Mouse (Mus musculus) hematopoietic stem cell, adult 5-6 weeks (primary cell): Measurements from ENCODE around the gene Hist1h1e. TPM values are rescaled to one million over a fixed set of nuclear protein-coding genes. Genes with fewer than 3 reads are reported as not detected.

Experiments used
- ATAC-seq, 2 experiments: fragments of 125-278 bp in 1 of 2; replicated peaks in 1 of 2; 2 replicates each; pipeline ENCODE4 v1.8.0; 2016 to 2017; ENCODE audit warnings: inconsistent platforms in 2 of 2, mild to moderate bottlenecking in 2 of 2, moderate number of reproducible peaks in 2 of 2, low read depth in 1 of 2, moderate TSS enrichment in 1 of 2; ENCODE audit not compliant: low FRiP score in 2 of 2, poor library complexity in 2 of 2, severe bottlenecking in 2 of 2, insufficient read depth in 1 of 2, low TSS enrichment in 1 of 2
- total RNA-seq: library from RNA; stranded (forward); fragments of 172-1452, 232-1000 nt; gene quantifications from 2 replicates; pipeline ENCODE4 v1.2.3, GENCODE M21; 2017

The Hist1h1e gene
- total RNA-seq = 102 and 170 TPM in 2 replicates

DNA sequence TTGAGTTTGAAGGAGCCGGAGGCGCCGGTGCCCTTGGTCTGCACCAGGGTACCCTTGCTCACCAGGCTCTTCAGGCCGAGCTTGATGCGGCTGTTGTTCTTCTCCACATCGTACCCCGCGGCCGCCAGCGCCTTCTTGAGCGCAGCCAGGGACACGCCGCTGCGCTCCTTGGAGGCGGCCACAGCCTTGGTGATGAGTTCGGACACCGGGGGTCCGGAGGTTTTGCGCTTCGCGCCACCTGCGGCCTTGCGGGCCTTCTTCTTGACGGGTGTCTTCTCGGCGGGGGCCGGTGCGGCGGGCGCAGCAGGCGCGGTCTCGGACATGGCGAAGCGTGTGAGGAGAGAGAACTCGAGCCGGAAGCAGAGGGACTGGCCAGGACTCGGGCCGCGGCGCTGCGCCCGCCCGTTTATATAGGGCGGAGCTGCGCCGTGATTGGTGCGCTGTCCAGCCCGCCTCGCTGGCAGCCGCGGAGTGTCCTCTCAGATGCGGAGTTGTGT is at the start of gene Hist1h1e:
Gene Hist1h1e (minus strand): TSS at position 384 of the 497 bp plus-strand sequence.
- ATAC-seq = peak; percentile 61 to 68

DNA sequence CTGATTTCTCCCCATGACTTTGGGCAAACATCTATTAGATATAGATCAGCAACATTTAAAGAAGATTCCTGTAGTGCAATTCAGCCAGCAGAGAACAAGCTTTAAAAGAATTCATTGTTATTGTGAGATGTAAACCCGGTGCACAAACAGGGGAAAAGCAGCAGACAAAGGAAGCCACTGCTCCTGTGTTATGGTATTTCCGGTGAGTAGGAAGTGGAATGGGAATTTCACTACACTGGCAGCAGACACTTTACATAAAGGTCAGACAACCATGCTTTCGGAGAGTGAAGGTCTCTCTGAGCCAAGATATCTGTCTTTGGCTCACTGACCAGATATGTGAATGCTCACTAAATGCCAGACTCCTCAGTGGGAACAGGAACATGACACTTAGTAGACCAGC is 40.2 kb upstream of the Hist1h1e start:
- ATAC-seq = no peak

- ATAC-seq = no peak
Measured at GRCm38 (mm10) chr13:23659636-23660366, 37.4 kb upstream of the Hist1h1e start.

GRCm38 (mm10) chr13:23630653-23631052 is 8.3 kb upstream of the Hist1h1e start:
- ATAC-seq = peak; percentile 77 to 82

- ATAC-seq = no peak
Measured at GRCm38 (mm10) chr13:23622861-23623450, 598 bp upstream of the Hist1h1e start.

GRCm38 (mm10) chr13:23621532-23622174 is 705 bp downstream of the Hist1h1e start:
- ATAC-seq = peak; percentile 80 to 81

- peak; percentile 61 to 73 for ATAC-seq
Measured at GRCm38 (mm10) chr13:23620733-23621531, 1.4 kb downstream of the Hist1h1e start, which contains the start of gene Hist1h2be. Gene Hist1h2be, minus strand, starts transcription at chr13:23621124.

DNA sequence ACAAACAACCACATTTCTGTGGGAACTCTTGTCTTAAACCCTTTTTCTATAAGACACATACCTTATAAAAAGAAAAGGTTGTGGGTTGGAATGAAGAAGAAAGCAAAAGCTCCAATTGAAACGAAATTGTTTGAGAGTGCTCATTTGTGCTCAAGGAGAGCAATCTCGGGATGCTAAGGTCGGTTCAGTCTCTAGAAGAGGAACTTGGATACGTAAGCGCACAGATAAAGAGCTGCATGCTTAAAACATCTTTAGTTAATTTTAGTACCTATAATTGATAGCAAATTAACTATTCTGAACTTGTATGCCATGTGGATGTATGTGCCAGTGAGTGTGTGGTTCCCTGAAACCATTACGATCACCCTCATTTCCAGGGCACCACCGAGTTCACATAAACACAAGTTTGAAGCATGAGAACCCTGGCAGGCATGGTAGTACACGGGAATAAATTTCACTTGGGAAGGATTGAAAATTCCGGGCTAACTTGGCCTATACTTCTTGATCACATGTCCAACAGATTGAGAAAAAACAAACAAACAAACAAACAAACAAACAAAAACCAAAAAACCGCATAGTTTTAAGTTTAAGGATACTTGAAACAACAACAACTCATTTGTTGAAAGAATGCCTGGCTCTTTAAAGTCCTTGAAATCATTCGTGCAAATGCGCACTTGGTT is 2.2 kb downstream of the Hist1h1e start:
- no peak for ATAC-seq

- ATAC-seq = no peak
Measured at GRCm38 (mm10) chr13:23611638-23612037, 10.7 kb downstream of the Hist1h1e start.

DNA sequence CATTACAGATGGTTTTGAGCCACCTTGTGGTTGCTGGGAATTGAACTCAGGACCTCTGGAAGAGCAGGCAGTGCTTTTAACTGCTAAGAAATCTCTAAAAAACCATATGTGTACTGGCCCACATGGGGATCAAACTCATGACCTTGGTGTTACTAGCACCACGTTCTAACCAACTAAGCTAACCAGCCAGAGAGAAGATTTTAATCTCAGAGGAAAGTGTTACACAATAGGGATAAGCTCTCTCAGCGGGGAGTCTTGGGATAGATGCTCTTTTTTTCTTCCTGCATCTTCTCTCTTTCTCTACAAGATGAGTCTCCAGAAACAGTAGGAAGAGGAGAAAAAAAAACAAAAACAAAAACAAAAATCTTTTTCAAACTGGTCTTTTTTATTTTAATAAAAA is 12.0 kb downstream of the Hist1h1e start:
- no peak for ATAC-seq

- no peak for ATAC-seq
Measured at GRCm38 (mm10) chr13:23609844-23610243, 12.5 kb downstream of the Hist1h1e start.

DNA sequence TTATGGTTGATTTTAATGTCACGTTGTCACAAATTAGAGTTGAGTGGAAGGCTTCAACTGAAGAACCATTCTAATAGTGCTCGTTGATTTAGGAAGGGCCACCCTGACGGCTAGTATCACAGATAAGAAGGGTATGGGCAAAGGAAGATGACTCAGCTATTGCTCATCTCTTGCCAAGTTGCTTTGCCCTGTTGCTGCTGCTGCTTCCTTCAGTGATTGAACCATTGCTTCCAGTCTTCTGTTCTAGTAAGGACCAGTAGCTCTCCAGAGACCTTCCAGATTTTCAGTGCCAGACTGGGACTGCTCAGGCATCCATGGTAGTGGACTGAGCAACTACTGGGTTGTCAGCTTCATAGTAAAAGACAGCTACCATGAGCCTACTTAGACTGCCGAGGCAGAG is 13.1 kb downstream of the Hist1h1e start:
- ATAC-seq = no peak; a peak in 1 of 4 replicates

DNA sequence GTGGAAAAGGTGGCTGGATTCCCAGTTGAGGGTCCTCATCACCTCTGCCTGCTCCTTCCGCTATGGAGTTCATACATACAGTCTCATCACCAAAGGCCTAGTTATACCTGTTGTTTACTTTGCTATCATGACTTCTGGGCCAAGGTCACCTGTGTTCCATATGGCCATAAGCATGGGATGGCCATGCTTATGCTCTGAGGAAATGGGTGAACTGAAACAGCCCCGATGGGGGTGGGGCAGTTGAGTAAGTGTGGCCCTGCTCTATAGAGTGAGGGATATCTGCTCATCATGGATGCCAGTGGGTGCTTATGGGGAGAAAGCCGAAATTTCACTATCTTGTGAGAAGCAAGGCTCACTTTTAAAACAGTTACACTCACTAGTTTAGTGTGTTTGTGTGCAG is 17.3 kb downstream of the Hist1h1e start:
- ATAC-seq = no peak

GRCm38 (mm10) chr13:23604452-23604851 is 17.9 kb downstream of the Hist1h1e start:
- no peak for ATAC-seq

DNA sequence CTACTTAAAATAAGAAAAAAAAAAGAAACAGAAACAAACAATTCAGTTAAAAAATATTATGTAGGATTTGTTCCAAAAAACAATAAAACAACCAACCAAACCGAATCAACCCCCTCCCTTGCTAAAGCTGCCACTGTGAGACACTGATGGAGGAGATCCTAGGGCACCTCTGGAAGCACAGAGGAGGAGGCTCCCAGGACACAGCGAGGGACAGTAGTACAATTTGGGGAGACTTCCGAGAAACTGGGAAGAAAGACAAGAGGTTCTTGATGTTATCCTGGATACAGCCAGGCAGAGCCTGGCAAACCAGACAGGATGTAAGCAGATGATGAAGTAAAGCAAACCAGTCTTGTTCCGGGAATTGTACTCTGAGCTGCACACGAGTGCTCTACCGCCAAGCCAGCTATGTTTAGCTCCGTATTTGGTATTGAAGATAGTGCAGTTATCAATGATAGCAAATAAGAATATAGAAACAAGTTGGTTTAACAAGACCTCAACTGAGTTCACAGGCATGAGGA is 19.1 kb downstream of the Hist1h1e start:
- ATAC-seq = no peak

DNA sequence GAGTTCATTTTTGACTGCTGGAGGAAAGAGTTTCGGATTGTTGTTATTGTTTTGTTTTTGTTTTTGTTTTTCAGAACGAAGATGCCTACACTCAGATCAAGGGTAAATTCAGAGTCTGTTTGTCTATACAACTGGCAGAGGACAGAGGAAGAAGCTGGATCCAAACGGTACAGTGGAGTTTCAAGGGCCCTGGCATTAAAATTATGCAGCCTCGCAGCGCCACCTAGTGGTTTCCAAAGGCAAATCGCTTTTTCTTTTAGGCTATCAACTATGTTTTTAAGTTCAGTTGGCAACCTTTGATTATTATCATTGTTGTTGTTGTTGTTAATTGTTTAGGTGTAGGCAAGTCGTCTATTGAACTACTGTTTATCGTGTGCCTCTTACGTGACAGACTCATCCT is 24.4 kb downstream of the Hist1h1e start:
- ATAC-seq = peak; percentile 34 to 74; a peak in 3 of 4 replicates
